Comparison of ENCODE assay signal across 8 mouse cellular contexts in genomic region chr15:98699190-98700105, GRCm38 (mm10). TPM values are rescaled to one million over a fixed set of nuclear protein-coding genes. Genes with fewer than 3 reads are reported as not detected.
DNase-seq lines count a peak whose midpoint lies in the region; ATAC-seq lines count a peak whose summit lies in the region.

No protein-coding gene starts in this region.

- H3K36me3 ChIP-seq in heart, embryonic 14.5 days (ENCODE audit: control insufficient read depth, insufficient read depth, low read length), result no peaks in the 10 kb centered on the region
- no peaks in the 10 kb centered on the region for H3K36me3 ChIP-seq in liver, embryonic 12.5 days
- H3K36me3 ChIP-seq in stomach, embryonic 14.5 days (ENCODE audit: control insufficient read depth, insufficient read depth, low read length), result no peaks in the 10 kb centered on the region

- peaks cover 0 to 5% of the 10 kb centered on the region in 2 experiments; a peak in 1 of 4 replicates for H3K4me1 ChIP-seq in heart, embryonic 14.5 days (ENCODE audit: control insufficient read depth in 2 of 2, insufficient read depth in 2 of 2, low read length in 2 of 2)
- H3K4me1 ChIP-seq in liver, embryonic 12.5 days, result peaks cover 12% of the 10 kb centered on the region; the same call in 1 of the 2 replicates
- peaks cover 3% of the 10 kb centered on the region; the same call in 1 of the 2 replicates for H3K4me1 ChIP-seq in stomach, embryonic 14.5 days (ENCODE audit: control insufficient read depth, insufficient read depth, low read length)

- H3K27ac ChIP-seq in heart, embryonic 14.5 days (replicated peaks in 1 of 2; ENCODE audit: control insufficient read depth in 1 of 2, insufficient read depth in 1 of 2, low read depth in 2 of 2, low read length in 2 of 2), result no peak overlapping the region
- no peak overlapping the region for H3K27ac ChIP-seq in liver, embryonic 12.5 days
- no peak overlapping the region for H3K27ac ChIP-seq in stomach, embryonic 14.5 days (ENCODE audit: low read length)

- peak; percentile 88 for ATAC-seq in erythroid progenitor cell, adult 5-6 weeks (replicated peaks; ENCODE audit: low FRiP score, poor library complexity, severe bottlenecking)
- ATAC-seq in heart, embryonic 14.5 days (ENCODE audit: insufficient number of reproducible peaks, insufficient read depth, low FRiP score, low read depth), result peak; percentile 77
- peak; percentile 18; the same call in 1 of the 2 replicates for ATAC-seq in liver, embryonic 12.5 days
- ATAC-seq in stomach, embryonic 14.5 days (ENCODE audit: insufficient number of reproducible peaks, insufficient read depth, low FRiP score, low read depth), result peak; percentile 81; the same call in 1 of the 2 replicates

- peak overlapping the region; percentile 51; the same call in 1 of the 2 replicates for H3K9ac ChIP-seq in heart, embryonic 14.5 days (ENCODE audit: low read length)
- H3K9ac ChIP-seq in liver, embryonic 12.5 days, result no peak overlapping the region
- no peak overlapping the region for H3K9ac ChIP-seq in stomach, embryonic 14.5 days (replicated peaks; ENCODE audit: low read depth, low read length)

- H3K4me3 ChIP-seq in heart, embryonic 14.5 days (ENCODE audit: control insufficient read depth in 1 of 2, insufficient read depth in 1 of 2, low read depth in 1 of 2, low read length in 2 of 2), result peak overlapping the region; percentile 31 to 33
- no peak overlapping the region; the same call in 1 of the 2 replicates for H3K4me3 ChIP-seq in liver, embryonic 12.5 days
- H3K4me3 ChIP-seq in stomach, embryonic 14.5 days (ENCODE audit: low read depth, low read length), result peak overlapping the region; percentile 14; the same call in 1 of the 2 replicates

- peaks cover 34% of the 10 kb centered on the region for H3K27me3 ChIP-seq in heart, embryonic 14.5 days (ENCODE audit: control insufficient read depth, insufficient read depth, low read length)
- H3K27me3 ChIP-seq in liver, embryonic 12.5 days (replicated peaks), result peaks cover 80% of the 10 kb centered on the region
- peaks cover 23% of the 10 kb centered on the region for H3K27me3 ChIP-seq in stomach, embryonic 14.5 days (ENCODE audit: control insufficient read depth, insufficient read depth, low read length)

- peak; percentile 89 to 91 for DNase-seq in B cell, adult 2 months
- peak; percentile 94 for DNase-seq in brain, adult 2 months (ENCODE audit: low read depth, low spot score)
- DNase-seq in kidney, postnatal 14 days, result peak; percentile 91
- peak; percentile 56 to 79 for DNase-seq in natural killer cell, adult 2 months (ENCODE audit: low spot score in 2 of 2)

- 6% methylated on average over 40 of the region's 40 CpGs for WGBS in heart, embryonic 14.5 days
- 7% methylated on average over 40 of the region's 40 CpGs for WGBS in liver, embryonic 12.5 days (ENCODE audit: insufficient replicate concordance)
- WGBS in stomach, embryonic 14.5 days, result 5% methylated on average over 40 of the region's 40 CpGs

- no peaks in the 10 kb centered on the region for H3K9me3 ChIP-seq in heart, embryonic 14.5 days (ENCODE audit: control insufficient read depth, low read length)
- H3K9me3 ChIP-seq in liver, embryonic 12.5 days (replicated peaks), result no peaks in the 10 kb centered on the region
- no peaks in the 10 kb centered on the region for H3K9me3 ChIP-seq in stomach, embryonic 14.5 days (ENCODE audit: control insufficient read depth, low read depth, low read length)

- peak overlapping the region; percentile 63 for H3K4me2 ChIP-seq in heart, embryonic 14.5 days (ENCODE audit: low read length)
- peak overlapping the region; percentile 40 for H3K4me2 ChIP-seq in liver, embryonic 12.5 days
- H3K4me2 ChIP-seq in stomach, embryonic 14.5 days (replicated peaks; ENCODE audit: low read depth, low read length), result peak overlapping the region; percentile 37

RNA-seq across cellular contexts. Expression of gene Ccdc65, which starts 8.6 kb away (rescaled TPM):
- not detected in 2 replicates for total RNA-seq in erythroid progenitor cell, adult 5-6 weeks (2015; ENCODE audit: low replicate concordance)
- not detected in 2 replicates for total RNA-seq in erythroid progenitor cell, adult 5-6 weeks (2017; ENCODE audit: low replicate concordance)
- polyA plus RNA-seq in heart, embryonic 14.5 days (2014; fragmentation: Nextera tagmentation; extraction: Ambion mirVana), result 0.42 and 0.89 TPM in 2 replicates
- 0.06 TPM in 1 of 2 replicates, not detected in the other for polyA plus RNA-seq in liver, embryonic 12.5 days (2016; fragmentation: Nextera tagmentation; extraction: Ambion mirVana)
- polyA plus RNA-seq in stomach, embryonic 14.5 days (2014; fragmentation: Nextera tagmentation; extraction: Ambion mirVana), result 1.2 and 1.4 TPM in 2 replicates

RNA-seq across cellular contexts. Expression of gene Rnd1, which starts 22.2 kb away (rescaled TPM):
- 0.36 TPM in 1 of 2 replicates, not detected in the other for total RNA-seq in erythroid progenitor cell, adult 5-6 weeks (2015; ENCODE audit: low replicate concordance)
- not detected in 2 replicates for total RNA-seq in erythroid progenitor cell, adult 5-6 weeks (2017; ENCODE audit: low replicate concordance)
- 0.61 and 1.3 TPM in 2 replicates for polyA plus RNA-seq in heart, embryonic 14.5 days (2014; fragmentation: Nextera tagmentation; extraction: Ambion mirVana)
- 0.30 and 0.50 TPM in 2 replicates for polyA plus RNA-seq in liver, embryonic 12.5 days (2016; fragmentation: Nextera tagmentation; extraction: Ambion mirVana)
- polyA plus RNA-seq in stomach, embryonic 14.5 days (2014; fragmentation: Nextera tagmentation; extraction: Ambion mirVana), result 0.75 and 0.83 TPM in 2 replicates

RNA-seq across cellular contexts. Expression of gene Fkbp11, which starts 28.6 kb away (rescaled TPM):
- 2.5 TPM in 1 of 2 replicates, not detected in the other for total RNA-seq in erythroid progenitor cell, adult 5-6 weeks (2015; ENCODE audit: low replicate concordance)
- 1.4 TPM in 1 of 2 replicates, not detected in the other for total RNA-seq in erythroid progenitor cell, adult 5-6 weeks (2017; ENCODE audit: low replicate concordance)
- 21.5 and 23.4 TPM in 2 replicates for polyA plus RNA-seq in heart, embryonic 14.5 days (2014; fragmentation: Nextera tagmentation; extraction: Ambion mirVana)
- 83.5 and 90.2 TPM in 2 replicates for polyA plus RNA-seq in liver, embryonic 12.5 days (2016; fragmentation: Nextera tagmentation; extraction: Ambion mirVana)
- 38.1 and 39.2 TPM in 2 replicates for polyA plus RNA-seq in stomach, embryonic 14.5 days (2014; fragmentation: Nextera tagmentation; extraction: Ambion mirVana)

RNA-seq across cellular contexts. Expression of gene Ddx23, which starts 36.8 kb away (rescaled TPM):
- 24.5 and 26.0 TPM in 2 replicates for total RNA-seq in erythroid progenitor cell, adult 5-6 weeks (2015; ENCODE audit: low replicate concordance)
- 49.9 and 91.9 TPM in 2 replicates for total RNA-seq in erythroid progenitor cell, adult 5-6 weeks (2017; ENCODE audit: low replicate concordance)
- polyA plus RNA-seq in heart, embryonic 14.5 days (2014; fragmentation: Nextera tagmentation; extraction: Ambion mirVana), result 16.9 and 18.2 TPM in 2 replicates
- polyA plus RNA-seq in liver, embryonic 12.5 days (2016; fragmentation: Nextera tagmentation; extraction: Ambion mirVana), result 15.9 and 16.2 TPM in 2 replicates
- polyA plus RNA-seq in stomach, embryonic 14.5 days (2014; fragmentation: Nextera tagmentation; extraction: Ambion mirVana), result 30.1 and 30.3 TPM in 2 replicates

Comparison
In these comparisons a context has a peak if more than half of its experiments do, and no peak if none do; other contexts are left out.
1. ATAC-seq: peak in every context shown above with its lines; median percentile 88 in erythroid progenitor cell, adult 5-6 weeks; 81 in stomach, embryonic 14.5 days; 77 in heart, embryonic 14.5 days; 18 in liver, embryonic 12.5 days.